Mouse (Mus musculus): ENCODE measurements at regions not wholly inside any gene's neighbourhood (a gene's known extent, or its start where the extent isn't known, plus 50 kb on each side); places are given as distances from the start of the nearest gene placed in this dataset.
A peak's percentile ranks its signal among the peaks of the same experiment; 100 is the strongest.

DNA sequence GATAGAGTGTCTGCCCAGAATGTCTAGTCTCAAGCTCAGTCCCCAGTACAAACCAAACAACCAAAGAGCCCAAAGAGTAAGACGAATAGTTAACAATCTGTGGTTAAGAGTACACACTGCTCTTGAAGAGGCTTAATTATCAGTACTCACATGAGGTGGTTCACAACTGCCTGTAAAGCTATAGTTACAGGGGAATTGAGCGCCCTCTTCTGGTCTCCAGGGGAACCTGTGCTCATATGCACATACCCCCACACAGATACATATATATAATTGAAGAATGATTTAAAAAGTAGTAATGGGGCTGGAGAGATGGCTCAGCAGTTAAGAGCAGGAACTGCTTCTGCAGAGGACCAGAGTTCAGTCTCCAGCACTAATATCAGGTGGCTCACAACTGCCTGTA, 92.3 kb upstream of the Atp1a1 start:
- no peak for TF ChIP-seq MAFK (IDR thresholded peaks at IDR 0.05; ENCODE audit: insufficient read depth, low read depth, low read length)
- TF ChIP-seq ZC3H11A (IDR thresholded peaks at IDR 0.05; ENCODE audit: borderline replicate concordance, low read depth, low read length) = peak; percentile 59; the same call in 1 of the 2 replicates
- no peaks in the 10 kb centered on the region for H3K9me3 ChIP-seq (ENCODE audit: control insufficient read depth, insufficient read depth, low read depth, low read length)
- peaks cover 0 to 3% of the 10 kb centered on the region in 2 experiments; a peak in 2 of 4 replicates for H3K4me1 ChIP-seq (ENCODE audit: control insufficient read depth in 2 of 2, insufficient read depth in 2 of 2, low read length in 2 of 2, poor library complexity in 1 of 2)
- H3K9ac ChIP-seq (ENCODE audit: insufficient read depth, low read depth, low read length, poor library complexity, severe bottlenecking) = no peak overlapping the region
- no peak for DNase-seq (ENCODE audit: low read depth, low spot score)
- in situ Hi-C loops (cut with MboI; ENCODE audit: low sequenced_read_pairs in 2 of 2, unreplicated experiment in 2 of 2) = no loop called here
- no peak overlapping the region for H3K27ac ChIP-seq (ENCODE audit: insufficient read depth, low read depth, low read length, poor library complexity, severe bottlenecking)
- H3K36me3 ChIP-seq (ENCODE audit: control insufficient read depth, insufficient read depth, low read length, poor library complexity, severe bottlenecking) = no peaks in the 10 kb centered on the region
- no peak overlapping the region for H3K4me3 ChIP-seq (ENCODE audit: insufficient read depth in 1 of 2, low read depth in 1 of 2, low read length in 2 of 2, poor library complexity in 1 of 2, severe bottlenecking in 1 of 2)

GRCm38 (mm10) chr3:101694311-101694710, 89.8 kb upstream of the Atp1a1 start:
- no peak for TF ChIP-seq MAFK (IDR thresholded peaks at IDR 0.05; ENCODE audit: insufficient read depth, low read depth, low read length)
- TF ChIP-seq ZNF384 (IDR thresholded peaks at IDR 0.05; ENCODE audit: low read depth, low read length) = no peak
- no peak for TF ChIP-seq CHD2 (IDR thresholded peaks at IDR 0.05; ENCODE audit: low read depth, low read length)
- no peak for TF ChIP-seq ZC3H11A (IDR thresholded peaks at IDR 0.05; ENCODE audit: borderline replicate concordance, low read depth, low read length)
- TF ChIP-seq HCFC1 (IDR thresholded peaks at IDR 0.05; ENCODE audit: borderline replicate concordance, insufficient read depth, low read length) = no peak
- Histone ChIP-seq H3K36me3 (ENCODE audit: control insufficient read depth, insufficient read depth, low read length, poor library complexity, severe bottlenecking) (no peaks in the 10 kb centered on the region), H3K27ac (ENCODE audit: insufficient read depth, low read depth, low read length, poor library complexity, severe bottlenecking) (no peak overlapping the region), H3K9me3 (ENCODE audit: control insufficient read depth, insufficient read depth, low read depth, low read length) (no peaks in the 10 kb centered on the region), H3K9ac (ENCODE audit: insufficient read depth, low read depth, low read length, poor library complexity, severe bottlenecking) (no peak overlapping the region), H3K4me3 (ENCODE audit: insufficient read depth in 1 of 2, low read depth in 1 of 2, low read length in 2 of 2, poor library complexity in 1 of 2, severe bottlenecking in 1 of 2) (no peak overlapping the region), H3K4me1 (ENCODE audit: control insufficient read depth in 2 of 2, insufficient read depth in 2 of 2, low read length in 2 of 2, poor library complexity in 1 of 2) (no peaks in the 10 kb centered on the region)
- in situ Hi-C loops (cut with MboI; ENCODE audit: low sequenced_read_pairs in 2 of 2, unreplicated experiment in 2 of 2) = no loop called here
- no peak for DNase-seq (ENCODE audit: low read depth, low spot score)

- in situ Hi-C loops (cut with MboI; ENCODE audit: low sequenced_read_pairs in 2 of 2, unreplicated experiment in 2 of 2) = no loop called here
- H3K9ac ChIP-seq (ENCODE audit: insufficient read depth, low read depth, low read length, poor library complexity, severe bottlenecking) = no peak overlapping the region
- no peak for DNase-seq (ENCODE audit: low read depth, low spot score)
- no peak overlapping the region for H3K4me3 ChIP-seq (ENCODE audit: insufficient read depth in 1 of 2, low read depth in 1 of 2, low read length in 2 of 2, poor library complexity in 1 of 2, severe bottlenecking in 1 of 2)
- H3K27ac ChIP-seq (ENCODE audit: insufficient read depth, low read depth, low read length, poor library complexity, severe bottlenecking) = no peak overlapping the region
- no peaks in the 10 kb centered on the region for H3K4me1 ChIP-seq (ENCODE audit: control insufficient read depth in 2 of 2, insufficient read depth in 2 of 2, low read length in 2 of 2, poor library complexity in 1 of 2)
- TF ChIP-seq ZC3H11A (IDR thresholded peaks at IDR 0.05; ENCODE audit: borderline replicate concordance, low read depth, low read length) (no peak), HCFC1 (IDR thresholded peaks at IDR 0.05; ENCODE audit: borderline replicate concordance, insufficient read depth, low read length) (no peak), MAFK (IDR thresholded peaks at IDR 0.05; ENCODE audit: insufficient read depth, low read depth, low read length) (no peak), CHD2 (IDR thresholded peaks at IDR 0.05; ENCODE audit: low read depth, low read length) (no peak), ZNF384 (IDR thresholded peaks at IDR 0.05; ENCODE audit: low read depth, low read length) (no peak)
- no peaks in the 10 kb centered on the region for H3K9me3 ChIP-seq (ENCODE audit: control insufficient read depth, insufficient read depth, low read depth, low read length)
- no peaks in the 10 kb centered on the region for H3K36me3 ChIP-seq (ENCODE audit: control insufficient read depth, insufficient read depth, low read length, poor library complexity, severe bottlenecking)
Observed at GRCm38 (mm10) chr3:101691937-101692604, 87.6 kb upstream of the Atp1a1 start.

DNA sequence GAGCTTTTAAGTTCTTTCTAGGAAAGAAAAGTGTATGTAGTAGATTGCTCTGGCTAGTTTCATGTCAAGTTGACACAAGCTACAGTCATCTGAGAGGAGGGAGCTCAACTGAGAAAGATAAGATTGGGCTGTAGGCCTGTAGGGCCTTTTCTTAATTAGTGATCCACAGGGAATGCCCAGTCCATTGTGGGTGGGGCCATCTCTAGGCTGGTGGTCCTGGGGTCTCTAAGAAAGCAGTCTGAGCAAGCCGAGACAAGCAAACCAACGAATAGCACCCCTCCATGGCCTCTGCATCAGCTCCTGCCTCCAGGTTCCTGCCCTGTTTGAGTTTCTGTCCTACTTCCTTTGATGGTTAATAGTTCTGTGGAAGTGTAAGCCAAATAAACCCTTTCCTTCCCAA, 86.3 kb upstream of the Atp1a1 start:
- Histone ChIP-seq H3K9me3 (ENCODE audit: control insufficient read depth, insufficient read depth, low read depth, low read length) (no peaks in the 10 kb centered on the region), H3K4me3 (ENCODE audit: insufficient read depth in 1 of 2, low read depth in 1 of 2, low read length in 2 of 2, poor library complexity in 1 of 2, severe bottlenecking in 1 of 2) (no peak overlapping the region), H3K36me3 (ENCODE audit: control insufficient read depth, insufficient read depth, low read length, poor library complexity, severe bottlenecking) (no peaks in the 10 kb centered on the region), H3K27ac (ENCODE audit: insufficient read depth, low read depth, low read length, poor library complexity, severe bottlenecking) (no peak overlapping the region), H3K4me1 (ENCODE audit: control insufficient read depth in 2 of 2, insufficient read depth in 2 of 2, low read length in 2 of 2, poor library complexity in 1 of 2) (no peaks in the 10 kb centered on the region), H3K9ac (ENCODE audit: insufficient read depth, low read depth, low read length, poor library complexity, severe bottlenecking) (no peak overlapping the region)
- no peak for DNase-seq (ENCODE audit: low read depth, low spot score)
- no peak for TF ChIP-seq ZC3H11A (IDR thresholded peaks at IDR 0.05; ENCODE audit: borderline replicate concordance, low read depth, low read length)
- no peak for TF ChIP-seq MAFK (IDR thresholded peaks at IDR 0.05; ENCODE audit: insufficient read depth, low read depth, low read length)
- no peak for TF ChIP-seq CHD2 (IDR thresholded peaks at IDR 0.05; ENCODE audit: low read depth, low read length)
- no peak for TF ChIP-seq ZNF384 (IDR thresholded peaks at IDR 0.05; ENCODE audit: low read depth, low read length)
- TF ChIP-seq HCFC1 (IDR thresholded peaks at IDR 0.05; ENCODE audit: borderline replicate concordance, insufficient read depth, low read length) = no peak
- in situ Hi-C loops (cut with MboI; ENCODE audit: low sequenced_read_pairs in 2 of 2, unreplicated experiment in 2 of 2) = no loop called here

DNA sequence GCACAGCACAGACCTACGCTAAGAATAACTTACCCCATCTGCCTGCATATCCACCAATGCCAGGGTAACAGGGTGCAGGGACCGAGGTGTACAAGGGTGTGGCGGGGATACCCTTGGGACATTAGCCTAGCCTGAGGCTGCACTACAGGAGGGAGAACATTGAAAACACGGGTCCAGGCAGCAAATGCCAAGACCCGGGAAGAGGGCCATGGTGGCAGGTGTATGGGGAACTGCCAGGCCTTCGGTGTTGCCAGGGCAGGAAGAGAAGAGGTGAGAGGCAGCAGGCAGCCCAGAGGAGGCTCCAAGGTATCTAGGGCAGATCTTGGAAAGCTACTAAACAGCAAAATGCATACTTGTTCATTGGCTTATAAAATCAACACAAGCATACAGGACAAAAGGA, 85.7 kb upstream of the Atp1a1 start:
- Histone ChIP-seq H3K36me3 (ENCODE audit: control insufficient read depth, insufficient read depth, low read length, poor library complexity, severe bottlenecking) (no peaks in the 10 kb centered on the region), H3K4me1 (ENCODE audit: control insufficient read depth in 2 of 2, insufficient read depth in 2 of 2, low read length in 2 of 2, poor library complexity in 1 of 2) (no peaks in the 10 kb centered on the region), H3K9me3 (ENCODE audit: control insufficient read depth, insufficient read depth, low read depth, low read length) (no peaks in the 10 kb centered on the region), H3K9ac (ENCODE audit: insufficient read depth, low read depth, low read length, poor library complexity, severe bottlenecking) (no peak overlapping the region), H3K4me3 (ENCODE audit: insufficient read depth in 1 of 2, low read depth in 1 of 2, low read length in 2 of 2, poor library complexity in 1 of 2, severe bottlenecking in 1 of 2) (no peak overlapping the region), H3K27ac (ENCODE audit: insufficient read depth, low read depth, low read length, poor library complexity, severe bottlenecking) (no peak overlapping the region)
- no peak for DNase-seq (ENCODE audit: low read depth, low spot score)
- in situ Hi-C loops (cut with MboI; ENCODE audit: low sequenced_read_pairs in 2 of 2, unreplicated experiment in 2 of 2) = no loop called here
- TF ChIP-seq CHD2 (IDR thresholded peaks at IDR 0.05; ENCODE audit: low read depth, low read length) (no peak), ZC3H11A (IDR thresholded peaks at IDR 0.05; ENCODE audit: borderline replicate concordance, low read depth, low read length) (no peak), ZNF384 (IDR thresholded peaks at IDR 0.05; ENCODE audit: low read depth, low read length) (no peak), HCFC1 (IDR thresholded peaks at IDR 0.05; ENCODE audit: borderline replicate concordance, insufficient read depth, low read length) (no peak), MAFK (IDR thresholded peaks at IDR 0.05; ENCODE audit: insufficient read depth, low read depth, low read length) (no peak)

Measured in ES-E14 (cell line).